Mouse (Mus musculus) A20 (cell line): ENCODE data around the gene Fgd2.
"Not testable (repeated sequence)": the region's sequence is repeated elsewhere in the genome, so short reads cannot be mapped to it uniquely, and the experiment has no call there.

Experiments used
- DNase-seq: peaks from one replicate; pipeline ENCODE4 v3.0.0-alpha.2; 2011; ENCODE audit warnings: low read depth, low spot score

Gene Fgd2

DNA sequence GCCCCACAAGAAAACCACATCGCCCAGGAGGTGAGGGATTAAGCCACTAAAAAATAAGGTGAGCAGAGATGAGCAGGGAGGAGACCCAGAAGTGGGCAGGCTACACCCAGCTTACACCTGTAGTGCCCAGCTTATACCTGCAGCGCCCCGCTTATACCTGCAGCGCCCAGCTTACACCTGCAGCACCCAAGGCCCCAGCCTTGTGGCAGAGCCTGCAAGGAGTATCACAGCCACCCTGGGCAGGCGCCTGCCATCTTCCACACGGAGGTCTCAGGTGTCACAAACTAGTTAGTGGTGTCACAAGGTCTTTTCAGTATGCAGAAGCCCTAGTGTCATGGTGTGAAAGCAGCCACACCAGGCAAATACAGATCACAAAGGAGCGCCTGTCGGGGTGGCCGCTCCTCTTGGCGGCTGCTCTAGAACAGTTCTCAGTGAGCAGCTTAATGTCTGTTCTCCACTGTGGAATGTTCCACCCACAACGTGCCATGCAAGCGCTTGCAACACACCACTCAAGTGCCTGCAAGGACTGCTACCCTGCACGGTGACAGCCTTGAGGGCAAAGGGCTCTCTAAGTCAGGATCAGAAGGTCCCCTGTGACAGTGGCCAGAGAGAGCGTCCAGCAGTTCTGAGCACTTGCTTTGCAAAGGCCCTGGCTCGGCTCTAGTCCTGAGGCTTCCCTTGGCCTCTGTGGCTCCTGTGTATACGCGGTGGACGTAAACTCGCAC lies 24.3 kb upstream of the Fgd2 start:
- DNase-seq: no peak

DNA sequence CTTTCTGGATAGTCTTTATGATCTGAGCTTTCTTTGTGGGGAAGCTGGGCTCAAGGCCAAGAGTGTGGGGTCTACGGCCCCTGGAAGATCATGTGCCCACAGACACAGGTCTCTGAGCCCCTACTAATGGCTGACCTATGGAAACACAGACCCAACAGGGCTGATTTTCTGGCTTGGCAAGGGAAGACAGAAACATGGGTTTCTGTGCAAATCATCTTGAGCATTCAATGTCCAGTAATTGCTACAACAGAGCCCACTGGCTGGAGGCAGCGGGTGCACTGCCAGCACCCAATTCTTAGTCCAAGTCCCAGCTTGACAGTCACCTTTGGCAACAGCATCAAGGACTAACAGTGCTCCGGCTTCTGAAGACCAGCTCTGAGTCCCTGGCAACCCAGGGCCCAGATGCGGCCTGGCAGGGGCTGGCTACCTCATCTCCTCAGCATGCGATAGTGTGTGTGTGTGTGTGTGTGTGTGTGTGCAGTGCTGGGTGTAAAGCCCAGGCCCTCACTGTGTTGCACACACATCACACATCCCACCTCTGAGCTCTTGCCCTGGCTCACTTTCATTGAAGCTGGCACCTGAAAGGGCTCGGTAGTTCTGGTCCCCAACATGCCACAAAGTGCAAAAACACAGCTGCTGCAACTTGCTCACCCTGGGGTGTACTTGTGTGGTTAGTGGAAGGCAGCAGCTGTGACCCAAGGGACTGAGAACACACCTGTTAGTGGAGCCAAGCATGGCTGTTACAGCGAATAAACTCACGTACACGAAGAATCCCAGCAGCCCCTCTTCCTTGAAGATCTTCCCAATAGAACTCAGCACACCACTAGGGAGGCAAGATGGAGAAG lies 22.5 kb upstream of the Fgd2 start:
- peak; percentile 39 for DNase-seq

DNA sequence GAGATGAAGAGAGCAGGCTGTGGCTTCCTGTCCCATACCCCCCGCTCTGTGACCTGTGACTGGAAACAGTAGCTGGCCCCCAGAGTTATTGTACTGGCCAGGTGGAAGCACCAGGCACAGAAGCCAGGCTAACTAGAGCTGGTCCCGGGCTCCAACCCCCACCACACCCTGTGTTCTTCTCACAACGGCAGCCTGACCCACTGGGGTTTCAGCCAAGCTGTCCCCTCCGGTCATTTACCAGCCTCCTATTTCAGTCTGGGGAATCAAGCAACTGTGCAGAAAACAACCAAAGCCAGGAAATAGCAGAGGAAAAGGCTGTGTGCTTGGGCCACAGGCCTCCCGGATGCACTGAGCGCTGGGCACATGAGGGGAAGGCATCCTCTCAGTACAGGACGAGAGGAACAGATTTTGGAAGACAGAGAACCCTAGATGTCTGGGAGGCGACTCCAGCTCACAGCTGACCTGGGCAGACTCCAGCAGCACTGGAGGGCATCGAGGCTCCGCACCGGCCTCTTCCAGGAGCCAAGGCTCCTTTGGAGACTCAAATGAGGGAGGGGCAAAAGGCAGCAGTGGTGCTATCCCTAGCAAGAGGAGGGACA lies 21.4 kb upstream of the Fgd2 start:
- no peak for DNase-seq

DNA sequence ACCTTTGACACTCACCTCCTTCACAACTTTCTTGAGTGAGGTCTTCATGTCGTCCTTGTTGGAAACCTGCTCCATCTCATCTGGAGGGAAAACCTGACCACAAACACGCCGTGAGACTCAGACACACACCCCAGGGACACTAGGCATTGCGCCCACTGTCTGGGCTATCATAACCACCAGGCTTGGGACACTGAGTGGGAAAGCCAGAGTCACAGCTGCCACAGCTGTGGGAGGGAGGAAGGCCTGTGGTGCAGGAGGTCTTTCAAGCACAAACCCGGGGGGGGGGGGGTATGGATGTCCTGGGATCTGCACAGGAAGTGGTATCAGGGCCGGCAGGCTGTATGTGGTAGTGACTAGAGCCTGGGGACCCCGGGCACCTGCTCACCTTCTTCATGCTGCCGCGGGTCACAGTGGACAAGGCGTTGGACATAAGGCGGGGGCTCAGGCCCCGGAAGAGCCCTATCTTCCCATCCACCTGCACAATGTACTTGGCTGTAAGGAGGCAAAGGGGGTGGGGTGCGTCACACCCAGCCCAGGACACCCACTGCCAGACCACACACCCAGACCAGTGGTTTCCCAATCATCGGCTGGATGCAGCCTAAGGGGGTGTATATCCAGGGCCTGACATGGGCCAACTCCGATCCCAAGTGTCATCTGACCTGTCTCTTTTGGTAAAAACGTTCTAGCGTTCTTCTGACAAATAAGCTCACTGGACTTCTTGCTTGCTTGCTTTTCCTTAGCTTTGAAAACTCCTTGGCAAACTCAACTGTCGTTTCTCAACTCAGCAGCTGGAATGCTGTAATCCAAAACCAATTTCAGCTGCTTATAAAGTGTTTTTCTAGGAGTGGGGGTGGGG lies 20.1 kb upstream of the Fgd2 start:
- DNase-seq: no peak

DNA sequence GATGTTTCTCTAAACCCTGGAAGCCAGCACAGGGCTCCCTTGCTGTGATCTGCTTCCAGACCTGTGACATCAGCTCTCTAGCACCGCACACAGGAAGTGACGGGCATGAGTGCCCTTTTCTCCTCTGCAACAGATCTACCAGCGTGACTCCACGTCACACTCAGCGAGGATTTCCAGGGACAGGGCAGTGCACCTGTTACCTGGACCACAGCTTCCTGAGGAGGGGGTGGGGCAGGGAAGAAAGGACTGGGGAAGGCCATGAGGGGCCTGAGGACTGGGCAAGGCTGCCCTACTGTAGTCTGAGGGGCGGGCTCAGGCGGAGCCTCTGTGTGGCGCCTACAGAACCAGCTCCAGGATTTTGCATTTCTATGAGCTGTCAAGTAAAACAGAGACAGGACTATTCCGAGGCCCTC lies 19.1 kb upstream of the Fgd2 start:
- no peak for DNase-seq

DNA sequence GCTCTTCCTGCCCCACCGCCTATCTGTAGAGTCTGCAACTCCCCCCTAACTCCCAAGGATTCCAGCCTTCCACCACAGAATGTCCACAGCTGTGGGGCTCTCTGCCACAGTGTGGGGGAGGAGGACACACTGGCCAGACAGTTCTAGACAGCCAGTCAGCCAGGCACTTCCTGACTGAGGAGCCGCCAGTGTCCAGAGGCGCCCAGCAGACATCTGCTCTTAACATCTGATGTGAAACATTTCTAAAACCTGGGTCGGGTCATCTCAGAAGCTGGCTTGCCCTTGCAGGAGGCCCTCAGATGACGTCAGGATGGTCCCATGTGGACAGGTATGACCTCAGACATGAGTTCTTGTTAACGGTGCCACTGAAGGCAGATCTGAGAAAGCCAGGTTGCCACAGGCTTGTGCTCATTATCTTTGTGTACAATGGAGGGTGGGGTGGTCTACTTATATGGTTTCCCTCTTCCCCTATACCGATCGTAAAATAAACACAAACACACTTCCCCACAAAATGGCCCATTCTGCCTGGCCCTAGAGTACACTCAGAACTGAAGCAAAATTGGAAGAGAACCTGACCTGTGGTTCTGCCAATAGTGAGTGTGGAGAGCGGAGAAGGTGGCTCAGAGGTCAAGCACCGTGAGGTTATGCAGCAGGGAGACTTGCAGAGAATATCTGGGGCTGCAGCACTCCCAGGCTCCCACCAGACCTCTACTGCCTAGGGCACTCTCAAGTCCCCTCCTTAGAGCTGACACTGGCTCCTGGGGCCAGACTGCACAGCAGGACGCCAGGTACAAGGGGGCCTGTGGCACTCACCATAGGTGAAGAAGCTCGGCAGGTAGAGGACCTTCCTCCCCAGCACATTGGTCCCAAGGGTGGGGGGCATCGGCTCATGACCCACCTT lies 18.5 kb upstream of the Fgd2 start:
- no peak for DNase-seq

DNA sequence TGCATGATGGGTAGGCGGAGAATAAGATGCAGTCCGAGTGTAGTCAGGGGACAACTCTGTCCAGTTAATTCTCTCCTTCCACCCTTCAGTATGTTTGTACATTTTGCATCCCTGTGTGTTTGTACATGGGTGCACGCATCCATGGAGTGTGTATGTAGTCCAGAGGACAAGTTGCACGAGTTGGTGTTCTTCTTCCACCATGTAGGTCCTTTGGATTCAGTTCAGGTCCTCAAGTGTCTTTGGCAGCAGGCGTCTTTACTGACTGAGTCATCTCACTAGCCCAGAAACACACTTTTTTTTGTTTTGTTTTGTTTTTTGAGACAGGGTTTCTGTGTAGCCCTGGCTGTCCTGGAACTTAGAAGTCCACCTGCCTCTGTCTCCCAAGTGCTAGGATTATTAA lies 17.5 kb upstream of the Fgd2 start:
- DNase-seq: no peak

DNA sequence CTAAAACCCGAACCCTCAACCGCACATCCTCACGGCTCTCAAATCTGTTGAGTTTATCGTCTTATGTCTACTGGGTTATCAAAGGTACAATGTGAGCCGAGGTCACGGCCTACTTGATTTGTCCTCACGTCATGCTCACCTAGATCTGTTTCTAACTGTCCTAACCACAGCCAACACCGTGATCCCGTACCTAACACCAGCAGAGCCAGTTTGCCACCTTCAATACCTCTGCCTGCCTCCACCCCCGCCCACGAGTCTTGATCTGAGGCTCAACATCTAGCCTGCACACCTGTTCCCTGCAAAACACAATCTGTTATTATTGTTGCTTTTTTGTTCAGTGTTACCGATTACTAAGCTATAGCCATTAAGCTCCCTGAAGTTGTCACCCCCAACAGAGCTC lies 15.4 kb upstream of the Fgd2 start:
- DNase-seq: no peak

DNA sequence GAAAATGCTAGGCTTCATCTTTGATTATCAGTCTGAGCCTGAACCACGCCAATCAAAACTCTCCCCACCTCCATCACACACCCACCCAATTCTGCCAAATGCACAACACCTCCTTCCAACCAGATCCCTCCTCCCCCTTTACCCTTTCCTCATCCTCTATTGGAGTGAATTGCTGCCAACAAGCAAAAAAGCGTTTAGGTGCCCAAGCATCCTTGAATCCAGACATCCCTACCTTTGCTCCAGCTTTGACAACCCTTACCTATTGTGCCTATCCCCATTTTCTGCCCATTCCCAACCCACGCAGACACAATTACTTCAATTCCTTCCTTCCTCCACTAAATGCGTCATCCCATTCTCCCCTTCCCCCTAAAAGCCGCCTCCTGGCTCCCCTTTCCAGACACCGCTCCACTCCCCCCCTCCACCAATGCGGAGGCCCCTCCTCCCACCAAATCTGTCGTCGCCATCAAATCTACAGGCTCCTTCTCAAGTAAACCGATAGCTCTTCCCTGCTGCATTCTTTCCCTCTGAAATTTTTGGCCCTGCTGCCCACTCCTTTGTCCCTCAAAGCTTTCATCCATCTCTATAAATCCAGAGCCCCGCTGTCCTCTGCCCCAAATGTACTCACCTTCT lies 14.1 kb upstream of the Fgd2 start:
- no peak for DNase-seq

DNA sequence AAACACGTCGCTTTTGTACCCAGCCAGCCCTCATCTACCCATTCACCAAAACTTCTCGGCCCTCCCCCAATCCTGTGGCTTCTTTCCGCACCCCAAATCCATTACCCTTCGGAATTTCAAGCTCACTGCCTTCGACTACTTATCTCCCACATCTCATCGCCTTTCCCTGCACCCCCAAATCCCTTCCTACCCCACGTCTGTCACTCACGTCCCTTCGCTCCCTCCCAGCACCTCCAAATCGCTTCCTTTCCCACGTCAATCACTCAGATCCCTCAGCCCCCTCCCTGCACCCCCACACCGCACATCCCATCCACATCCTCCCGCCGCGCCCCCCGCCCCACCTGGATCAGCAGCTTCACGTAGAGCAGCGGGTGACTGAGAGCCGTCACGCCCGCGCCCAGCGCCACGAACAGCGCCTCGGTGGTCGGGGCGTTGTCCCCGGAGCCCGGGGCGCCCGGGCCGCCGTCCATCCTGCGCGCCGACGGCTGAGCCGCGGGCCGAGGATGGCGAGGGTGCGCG lies 13.5 kb upstream of the Fgd2 start:
- peak; percentile 55 for DNase-seq

DNA sequence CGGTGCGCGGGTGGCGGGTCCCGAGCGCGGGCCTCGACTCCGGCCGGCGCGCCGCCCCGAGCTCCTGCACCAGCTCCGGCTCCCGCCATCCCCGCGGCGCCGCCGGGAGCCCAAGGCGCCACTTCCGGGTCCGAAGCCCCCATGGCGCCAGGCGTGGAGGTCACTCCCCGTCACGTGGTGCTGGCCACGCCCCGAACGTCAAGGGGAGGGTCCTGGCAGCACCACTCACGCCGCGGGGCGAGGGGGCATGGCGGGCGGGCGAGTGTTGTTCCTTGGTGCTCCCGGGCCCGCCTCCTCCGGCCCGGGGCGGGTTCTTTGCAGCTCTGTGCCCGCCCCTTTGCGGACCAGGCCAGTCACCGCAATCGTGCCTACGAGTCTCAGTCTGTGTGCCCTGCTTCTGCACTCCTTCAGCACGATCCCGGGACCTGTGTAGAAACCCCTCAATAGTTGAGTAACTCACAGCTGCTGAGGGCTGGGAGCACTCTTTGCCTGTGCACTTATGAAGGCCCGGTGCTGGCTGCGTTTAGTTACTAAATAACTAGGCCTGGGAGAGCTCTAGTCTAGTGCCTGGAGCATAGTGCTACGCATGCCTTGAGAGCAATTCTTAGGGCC lies 13.0 kb upstream of the Fgd2 start, which contains the start of gene Mtch1:
Gene Mtch1, minus strand, starts transcription at position 290 of the 612 bp plus-strand sequence.
- peak; percentile 99 for DNase-seq

DNA sequence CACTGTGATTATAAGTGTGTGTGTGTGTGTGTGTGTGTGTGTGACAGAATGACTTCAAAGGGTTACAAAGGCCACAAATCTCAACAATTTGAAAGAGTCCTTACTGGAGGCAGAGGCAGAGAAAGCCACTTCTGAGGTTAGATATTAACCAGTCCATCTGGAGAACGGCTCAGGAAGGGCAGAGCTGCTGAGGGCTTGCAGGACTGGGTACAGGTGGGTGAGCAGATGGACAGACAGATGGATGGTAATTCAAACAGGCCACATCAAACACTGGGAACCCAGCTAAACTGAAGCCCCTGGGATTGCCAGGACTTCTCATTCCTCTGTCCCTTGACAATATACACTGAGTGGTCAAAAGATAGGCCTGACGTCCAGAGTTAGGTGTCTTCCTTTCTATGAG lies 11.7 kb upstream of the Fgd2 start:
- no peak for DNase-seq

DNA sequence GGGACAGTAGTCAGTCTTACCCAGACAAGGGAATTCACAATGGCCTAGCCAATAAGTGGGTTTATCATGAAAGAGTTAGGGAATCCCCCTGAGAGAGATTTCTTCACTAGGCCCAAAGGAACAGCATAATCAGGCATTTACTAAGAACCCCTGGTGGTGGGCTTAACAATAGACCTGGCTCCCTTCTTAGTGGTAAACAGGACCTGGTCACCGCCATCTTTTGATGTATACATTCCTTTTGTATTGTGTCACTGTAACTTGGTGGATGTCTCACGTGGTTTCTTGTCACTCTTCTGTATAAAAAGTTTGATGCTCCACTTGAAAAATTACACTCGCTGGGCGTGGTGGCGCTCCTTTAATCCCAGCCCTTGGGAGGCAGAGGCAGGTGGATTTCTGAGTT lies 9.7 kb upstream of the Fgd2 start:
- DNase-seq: not testable (repeated sequence)

DNA sequence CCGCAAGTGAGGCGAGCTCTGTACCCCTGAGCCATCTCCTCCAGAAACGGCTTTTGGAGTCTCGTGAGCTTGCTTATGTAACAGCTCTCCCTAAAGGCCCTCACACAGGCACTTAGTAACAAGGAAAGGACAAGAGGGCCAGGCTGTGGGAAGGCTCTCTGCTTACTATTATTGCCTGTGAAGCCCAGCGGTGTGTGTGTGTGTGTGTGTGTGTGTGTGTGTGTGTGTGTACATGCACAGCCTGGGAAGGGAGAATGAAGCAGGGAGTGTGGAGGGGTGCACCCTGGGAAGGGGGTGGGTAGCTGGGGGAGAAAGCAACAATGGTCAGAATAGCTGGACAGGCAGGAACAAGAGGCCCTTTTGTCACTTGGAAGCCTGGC lies 5.3 kb upstream of the Fgd2 start:
- no peak for DNase-seq

DNA sequence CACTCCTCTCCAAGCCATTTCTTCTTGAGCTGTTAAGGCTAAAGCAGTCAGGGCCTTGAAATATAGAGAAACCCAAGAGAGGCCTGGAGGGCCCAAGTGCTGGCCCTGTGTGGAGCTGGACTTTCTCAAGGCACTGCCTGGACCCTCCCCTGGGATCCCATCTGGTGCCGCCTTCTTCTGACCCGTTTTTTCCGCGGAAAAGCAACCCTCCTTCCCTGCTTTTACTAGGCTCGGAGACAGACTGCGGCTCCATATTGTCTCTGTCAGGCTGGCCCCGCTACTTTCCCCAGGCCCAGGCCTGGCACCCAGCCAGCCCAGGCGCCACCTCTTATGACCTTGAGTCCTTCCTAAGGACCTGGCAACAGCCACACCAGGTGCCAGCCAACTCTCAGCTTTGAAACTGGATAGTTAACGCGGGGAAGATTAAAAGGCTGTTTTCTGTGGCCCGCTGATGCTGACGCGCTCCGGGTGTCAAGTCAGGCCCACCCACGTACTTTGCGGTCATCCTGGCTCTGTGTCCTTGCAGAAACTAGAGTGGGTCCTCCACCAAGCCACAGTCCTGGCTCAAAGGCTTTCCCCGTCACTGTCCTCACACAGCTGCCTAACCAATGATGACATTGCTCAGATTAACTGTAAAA lies 4.8 kb upstream of the Fgd2 start:
- DNase-seq: no peak

DNA sequence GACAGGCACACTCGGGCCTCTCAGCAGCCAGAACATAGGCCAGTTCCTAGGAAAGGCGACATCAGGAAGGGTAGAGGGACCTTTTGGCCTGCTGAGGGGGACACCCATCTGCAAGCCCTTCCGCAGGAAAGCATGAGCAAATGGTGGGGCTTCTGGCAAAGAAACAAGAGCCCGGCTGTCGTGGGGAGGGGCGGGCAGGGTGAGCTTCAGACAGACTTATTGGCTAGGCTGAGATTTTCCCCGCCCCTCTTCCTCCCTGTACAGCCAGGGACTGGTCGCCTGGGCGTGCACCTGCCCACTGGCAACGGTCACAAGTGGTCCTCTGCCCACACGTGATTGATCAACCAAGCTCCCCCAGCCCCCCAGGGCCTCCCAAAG lies 4.2 kb upstream of the Fgd2 start:
- peak; percentile 62 for DNase-seq

DNA sequence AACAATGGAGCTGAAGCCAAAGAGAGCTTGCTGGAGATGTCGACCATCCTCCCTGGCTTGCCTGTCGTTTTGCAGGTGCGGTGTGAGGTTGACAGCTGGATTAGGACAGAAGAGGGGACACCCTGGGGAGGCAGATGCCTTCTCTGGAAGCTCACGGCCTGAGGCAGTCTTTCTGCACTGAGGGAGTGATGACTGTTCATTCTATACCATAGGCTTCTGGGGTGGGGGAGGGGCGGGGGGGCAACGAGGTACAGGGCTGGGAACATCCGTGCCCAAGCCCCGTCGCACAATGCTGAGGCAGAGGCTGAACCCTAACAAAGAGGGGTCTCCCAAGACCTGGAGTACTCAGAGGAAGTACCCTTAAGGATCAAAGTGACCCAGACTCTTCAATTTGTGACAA lies 3.8 kb upstream of the Fgd2 start:
- DNase-seq: no peak

DNA sequence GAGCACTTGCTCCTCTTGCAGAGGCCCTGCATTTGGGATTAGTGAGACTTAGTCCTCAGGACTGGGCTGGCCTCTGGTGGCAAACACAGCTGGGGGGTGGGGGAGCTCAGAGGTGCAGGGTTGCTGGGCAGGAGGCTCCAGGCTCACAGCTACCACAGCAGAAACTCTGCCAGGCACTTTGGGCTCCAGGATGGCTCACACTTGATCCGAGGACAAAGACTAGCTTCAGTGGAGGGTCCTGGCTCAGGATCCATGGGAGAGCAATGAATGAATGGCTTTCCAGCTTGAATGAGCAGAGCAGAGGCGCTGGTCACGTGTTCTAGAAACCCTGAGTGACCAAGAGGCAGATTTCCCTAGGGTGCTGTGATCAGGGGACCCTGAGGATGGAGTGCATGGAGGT lies 1.8 kb upstream of the Fgd2 start:
- no peak for DNase-seq
